Mouse (Mus musculus) kidney, adult 18-20 months (tissue): ENCODE results near the gene Efna2.
"Not testable (repeated sequence)": the region's sequence is repeated elsewhere in the genome, so short reads cannot be mapped to it uniquely, and the experiment has no call there.

ENCODE experiments used
- DNase-seq: peaks from one replicate; pipeline ENCODE4 v3.0.0; 2021

Gene Efna2

GRCm38 (mm10) chr10:80196167-80196566 is 16.9 kb downstream of the Efna2 start:
- no peak for DNase-seq

GRCm38 (mm10) chr10:80196778-80197581 is 17.7 kb downstream of the Efna2 start:
- DNase-seq, result no peak

- DNase-seq, result peak; percentile 82
Measured at GRCm38 (mm10) chr10:80199440-80200008, 20.2 kb downstream of the Efna2 start.

- no peak for DNase-seq
Measured at GRCm38 (mm10) chr10:80200485-80200884, 21.2 kb downstream of the Efna2 start.

- no peak for DNase-seq
Measured at GRCm38 (mm10) chr10:80204055-80204454, 24.8 kb downstream of the Efna2 start.

GRCm38 (mm10) chr10:80207201-80207600 is 27.9 kb downstream of the Efna2 start:
- no peak for DNase-seq

- no peak for DNase-seq
Measured at GRCm38 (mm10) chr10:80207676-80208075, 28.4 kb downstream of the Efna2 start.

GRCm38 (mm10) chr10:80208248-80208647 is 29.0 kb downstream of the Efna2 start:
- no peak for DNase-seq

- DNase-seq, result peak; percentile 16
Measured at GRCm38 (mm10) chr10:80208841-80209371, 29.6 kb downstream of the Efna2 start.

GRCm38 (mm10) chr10:80211547-80212103 is 32.3 kb downstream of the Efna2 start:
- not testable (repeated sequence) for DNase-seq

- DNase-seq, result no peak
Measured at GRCm38 (mm10) chr10:80215048-80215772, 35.9 kb downstream of the Efna2 start.

GRCm38 (mm10) chr10:80220676-80221075 is 41.4 kb downstream of the Efna2 start:
- DNase-seq, result no peak

- DNase-seq, result not testable (repeated sequence)
Measured at GRCm38 (mm10) chr10:80223137-80223536, 43.9 kb downstream of the Efna2 start.

GRCm38 (mm10) chr10:80226071-80226415 is 46.8 kb downstream of the Efna2 start:
- no peak for DNase-seq

- peak; percentile 99 for DNase-seq
Measured at GRCm38 (mm10) chr10:80226416-80227165, 47.3 kb downstream of the Efna2 start, which contains the start of gene Mum1. TSS of gene Mum1 (plus strand) at chr10:80226434.

- no peak for DNase-seq
Measured at GRCm38 (mm10) chr10:80227166-80227539, 47.9 kb downstream of the Efna2 start.

GRCm38 (mm10) chr10:80227877-80228775 is 48.8 kb downstream of the Efna2 start:
- peak; percentile 47 for DNase-seq

- DNase-seq, result no peak
Measured at GRCm38 (mm10) chr10:80236145-80236825, 57.0 kb downstream of the Efna2 start.

GRCm38 (mm10) chr10:80237020-80237419 is 57.7 kb downstream of the Efna2 start:
- DNase-seq, result no peak

GRCm38 (mm10) chr10:80238306-80238705 is 59.0 kb downstream of the Efna2 start:
- DNase-seq, result no peak
